Mouse (Mus musculus) ES-CJ7 (cell line): ENCODE measurements around the gene Mapkapk3.

ENCODE experiments used
- DNase-seq: peaks from one replicate; pipeline ENCODE4 v3.0.0; 2011; ENCODE audit warnings: low read depth, low spot score

Gene Mapkapk3

GRCm38 (mm10) chr9:107288711-107289110 is 966 bp downstream of the Mapkapk3 start:
- peak; percentile 86 for DNase-seq

GRCm38 (mm10) chr9:107288105-107288650 is 1.5 kb downstream of the Mapkapk3 start:
- no peak for DNase-seq

- DNase-seq: no peak
Measured at GRCm38 (mm10) chr9:107287294-107287693, 2.4 kb downstream of the Mapkapk3 start.

GRCm38 (mm10) chr9:107285009-107285408 is 4.7 kb downstream of the Mapkapk3 start:
- peak; percentile 32 for DNase-seq

- DNase-seq: no peak
Measured at GRCm38 (mm10) chr9:107282951-107283350, 6.7 kb downstream of the Mapkapk3 start.

- DNase-seq: peak; percentile 49
Measured at GRCm38 (mm10) chr9:107281241-107281987, 8.3 kb downstream of the Mapkapk3 start.

- DNase-seq: peak; percentile 94
Measured at GRCm38 (mm10) chr9:107280322-107281027, 9.2 kb downstream of the Mapkapk3 start.

GRCm38 (mm10) chr9:107279378-107280321 is 10.0 kb downstream of the Mapkapk3 start:
- DNase-seq: peak; percentile 92

- peak; percentile 38 for DNase-seq
Measured at GRCm38 (mm10) chr9:107278527-107279377, 10.9 kb downstream of the Mapkapk3 start.

- peak; percentile 34 for DNase-seq
Measured at GRCm38 (mm10) chr9:107278126-107278525, 11.6 kb downstream of the Mapkapk3 start.

- DNase-seq: no peak
Measured at GRCm38 (mm10) chr9:107277603-107278002, 12.1 kb downstream of the Mapkapk3 start.

GRCm38 (mm10) chr9:107275710-107276109 is 14.0 kb downstream of the Mapkapk3 start:
- DNase-seq: no peak

- DNase-seq: no peak
Measured at GRCm38 (mm10) chr9:107274751-107275150, 14.9 kb downstream of the Mapkapk3 start.

- no peak for DNase-seq
Measured at GRCm38 (mm10) chr9:107273184-107273583, 16.5 kb downstream of the Mapkapk3 start.

- no peak for DNase-seq
Measured at GRCm38 (mm10) chr9:107272284-107272683, 17.4 kb downstream of the Mapkapk3 start.

GRCm38 (mm10) chr9:107271177-107271938 is 18.3 kb downstream of the Mapkapk3 start:
- DNase-seq: no peak

GRCm38 (mm10) chr9:107269772-107270171 is 19.9 kb downstream of the Mapkapk3 start:
- no peak for DNase-seq

GRCm38 (mm10) chr9:107267721-107268402 is 21.8 kb downstream of the Mapkapk3 start:
- DNase-seq: no peak

GRCm38 (mm10) chr9:107267028-107267427 is 22.6 kb downstream of the Mapkapk3 start:
- DNase-seq: no peak
